Mouse (Mus musculus) midbrain, postnatal 0 days (tissue): ENCODE results near the gene Dynlrb1. TPM values are rescaled to one million over a fixed set of nuclear protein-coding genes. Genes with fewer than 3 reads are reported as not detected.

Experiments
- ATAC-seq: fragments of 200-750 bp; cut with Nextera tagmentation; 2 replicates; pipeline ENCODE4 v1.8.0; 2017; ENCODE audit warnings: moderate number of reproducible peaks, mild to moderate bottlenecking, moderate TSS enrichment, moderate library complexity; ENCODE audit not compliant: low FRiP score
- DNase-seq: peaks from one replicate; pipeline ENCODE4 v3.0.0-alpha.2; 2015; ENCODE audit warnings: low spot score
- H3K27ac ChIP-seq: fragments of 300-500 bp; sonication (generic); 2 replicates; pipeline ENCODE4 v1.5.1; 2014; ENCODE audit warnings: low read depth, mild to moderate bottlenecking, low read length, mixed read lengths
- H3K27me3 ChIP-seq: fragments of 300-500 bp; sonication (generic); 2 replicates; pipeline ENCODE4 v1.6.1; 2014; ENCODE audit warnings: low read length, control low read depth, mixed read lengths; ENCODE audit not compliant: insufficient read depth
- H3K36me3 ChIP-seq: fragments of 300-500 bp; sonication (generic); 2 replicates; pipeline ENCODE4 v1.6.1; 2014; ENCODE audit warnings: low read length, control low read depth, mixed read lengths; ENCODE audit not compliant: insufficient read depth
- H3K4me1 ChIP-seq: fragments of 300-500 bp; sonication (generic); 2 replicates; pipeline ENCODE4 v1.6.1; 2014; ENCODE audit warnings: mild to moderate bottlenecking, control low read depth, antibody characterized with exemption, low read length, mixed read lengths; ENCODE audit not compliant: insufficient read depth
- H3K4me2 ChIP-seq: fragments of 300-500 bp; sonication (generic); 2 replicates; pipeline ENCODE4 v1.6.1; 2014; ENCODE audit warnings: low read depth, mild to moderate bottlenecking, low read length, mixed read lengths; ENCODE audit not compliant: poor library complexity, severe bottlenecking
- H3K4me3 ChIP-seq: fragments of 300-500 bp; sonication (generic); 2 replicates; pipeline ENCODE4 v1.5.1; 2014; ENCODE audit warnings: low read depth, mild to moderate bottlenecking, low read length, moderate library complexity
- H3K9ac ChIP-seq: fragments of 300-500 bp; sonication (generic); replicated peaks from 2 replicates; pipeline ENCODE4 v1.6.1; 2014; ENCODE audit warnings: mild to moderate bottlenecking, low read length, moderate library complexity, mixed read lengths; ENCODE audit not compliant: poor library complexity, severe bottlenecking
- H3K9me3 ChIP-seq: fragments of 300-500 bp; sonication (generic); 2 replicates; pipeline ENCODE4 v1.6.1; 2016; ENCODE audit warnings: low read length, control low read depth
- CTCF ChIP-seq: IDR thresholded peaks from 2 replicates; pipeline ENCODE4 v1.5.1; 2016; ENCODE audit warnings: antibody characterized with exemption, mild to moderate bottlenecking
- WGBS: fragments of 180-500 bp; shearing (Covaris S2); extraction: QIAGEN DNeasy Blood & Tissue Kit; methylation state at CpG from one replicate; pipeline ENCODE4 v1.1.7; 2014; 5-methylcytosine and 5-hydroxymethylcytosine counted together
- polyA plus RNA-seq: library from polyadenylated mRNA; unstranded; fragments of >200 nt; fragmentation: Nextera tagmentation; extraction: Ambion mirVana; gene quantifications from 2 replicates; pipeline ENCODE4 v1.2.1, GENCODE M21; 2015
- total RNA-seq: library from RNA; depleted of rRNA; stranded (reverse); fragments of >200 nt; gene quantifications from 2 replicates; pipeline ENCODE4 v1.2.3, GENCODE M21; 2014

Gene Dynlrb1
- total and polyA plus RNA-seq, 2 experiments from 2014 or later, result 374 to 776 TPM

- Histone ChIP-seq H3K4me1 (no peaks in the 10 kb centered on the region), H3K36me3 (peaks cover 16% of the 10 kb centered on the region), H3K9me3 (no peaks in the 10 kb centered on the region), H3K27me3 (no peaks in the 10 kb centered on the region), H3K27ac (no peak overlapping the region), H3K4me3 (no peak overlapping the region), H3K9ac (no peak overlapping the region), H3K4me2 (no peak overlapping the region)
- 85% methylated on average over 7 of the region's 7 CpGs for WGBS
- ATAC-seq, result no peak
- DNase-seq, result no peak
- TF ChIP-seq CTCF, result no peak
Measured at GRCm38 (mm10) chr2:155284647-155285046, 48.3 kb downstream of the Dynlrb1 start.

- H3K4me1 ChIP-seq, result no peaks in the 10 kb centered on the region
- H3K4me2 ChIP-seq, result no peak overlapping the region
- WGBS, result 87% methylated on average over 6 of the region's 6 CpGs
- H3K27ac ChIP-seq, result no peak overlapping the region
- no peaks in the 10 kb centered on the region for H3K9me3 ChIP-seq
- H3K27me3 ChIP-seq, result no peaks in the 10 kb centered on the region
- TF ChIP-seq CTCF, result no peak
- DNase-seq (no peak), ATAC-seq (no peak)
- no peak overlapping the region for H3K9ac ChIP-seq
- peaks cover 22% of the 10 kb centered on the region for H3K36me3 ChIP-seq
- no peak overlapping the region for H3K4me3 ChIP-seq
Measured at GRCm38 (mm10) chr2:155285744-155286143, 49.4 kb downstream of the Dynlrb1 start.

- no peak overlapping the region for H3K27ac ChIP-seq
- ATAC-seq (no peak), DNase-seq (no peak)
- no peaks in the 10 kb centered on the region for H3K9me3 ChIP-seq
- no peak for TF ChIP-seq CTCF
- no peaks in the 10 kb centered on the region for H3K27me3 ChIP-seq
- H3K4me3 ChIP-seq, result no peak overlapping the region
- no peaks in the 10 kb centered on the region for H3K4me1 ChIP-seq
- peaks cover 29% of the 10 kb centered on the region for H3K36me3 ChIP-seq
- no peak overlapping the region for H3K9ac ChIP-seq
- no peak overlapping the region for H3K4me2 ChIP-seq
- WGBS, result 91% methylated on average over 4 of the region's 4 CpGs
Measured at GRCm38 (mm10) chr2:155287456-155288250, 51.3 kb downstream of the Dynlrb1 start.

GRCm38 (mm10) chr2:155290066-155290465 lies 53.7 kb downstream of the Dynlrb1 start:
- Histone ChIP-seq H3K4me2 (no peak overlapping the region), H3K4me1 (no peaks in the 10 kb centered on the region), H3K9ac (no peak overlapping the region), H3K4me3 (no peak overlapping the region), H3K9me3 (no peaks in the 10 kb centered on the region), H3K27ac (no peak overlapping the region), H3K36me3 (peaks cover 21% of the 10 kb centered on the region), H3K27me3 (no peaks in the 10 kb centered on the region)
- DNase-seq (no peak), ATAC-seq (no peak)
- WGBS, result 93% methylated on average over 8 of the region's 8 CpGs
- no peak for TF ChIP-seq CTCF

- Histone ChIP-seq H3K27me3 (no peaks in the 10 kb centered on the region), H3K27ac (no peak overlapping the region), H3K4me1 (no peaks in the 10 kb centered on the region), H3K36me3 (peaks cover 51% of the 10 kb centered on the region), H3K4me3 (no peak overlapping the region), H3K9me3 (no peaks in the 10 kb centered on the region), H3K4me2 (no peak overlapping the region), H3K9ac (no peak overlapping the region)
- no peak for ATAC-seq
- TF ChIP-seq CTCF, result no peak
- no peak for DNase-seq
- WGBS, result 92% methylated on average over 2 of the region's 2 CpGs
Measured at GRCm38 (mm10) chr2:155293382-155293781, 57.0 kb downstream of the Dynlrb1 start.

- no peak for ATAC-seq
- Histone ChIP-seq H3K4me3 (no peak overlapping the region), H3K27ac (no peak overlapping the region), H3K9me3 (no peaks in the 10 kb centered on the region), H3K4me2 (no peak overlapping the region), H3K27me3 (no peaks in the 10 kb centered on the region), H3K9ac (no peak overlapping the region), H3K4me1 (no peaks in the 10 kb centered on the region), H3K36me3 (peaks cover 56% of the 10 kb centered on the region)
- TF ChIP-seq CTCF, result no peak
- WGBS, result 94% methylated on average over 4 of the region's 4 CpGs
- DNase-seq, result no peak
Measured at GRCm38 (mm10) chr2:155293946-155294345, 57.6 kb downstream of the Dynlrb1 start.
